Mouse (Mus musculus): ENCODE results near the gene G530012D18Rik. TPM values are rescaled to one million over a fixed set of nuclear protein-coding genes. Genes with fewer than 3 reads are reported as not detected.
"Not testable (repeated sequence)": the region's sequence is repeated elsewhere in the genome, so short reads cannot be mapped to it uniquely, and the experiment has no call there.

Gene G530012D18Rik
- polyA plus RNA-seq (2016; fragmentation: Nextera tagmentation; extraction: Ambion mirVana), result not detected in 2 replicates

- H3K27ac ChIP-seq, H3K36me3 ChIP-seq: not testable (repeated sequence)
- WGBS, result 75% methylated on average over 2 of the region's 3 CpGs
These were observed at the start of gene G530012D18Rik for GRCm38 (mm10) chr1:85575376-85575775. Gene G530012D18Rik (plus strand): TSS chr1:85575676.

DNA sequence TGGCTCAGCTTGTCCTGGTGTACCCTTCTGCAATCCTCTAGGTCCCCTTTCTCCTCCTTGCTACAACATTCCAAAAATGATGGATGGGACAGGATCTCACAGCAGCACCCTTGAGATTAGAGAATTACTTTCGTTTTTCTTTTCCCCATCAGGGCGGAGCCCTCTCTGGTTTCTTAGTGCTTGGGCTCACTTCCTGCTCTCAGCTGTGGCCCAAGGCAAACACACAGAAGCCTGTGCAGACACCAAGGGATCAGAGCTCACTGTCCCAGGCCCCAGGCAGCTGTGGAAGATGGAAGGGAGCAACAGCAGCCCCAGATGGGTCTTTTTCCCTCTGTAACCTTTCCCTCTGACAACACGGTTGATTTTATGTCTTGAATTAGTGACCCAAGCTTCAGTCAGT is 49.1 kb upstream of the G530012D18Rik start:
- WGBS, result 61% methylated on average over 3 of the region's 3 CpGs
- H3K4me1 ChIP-seq; H3K9me3 ChIP-seq; H3K36me3 ChIP-seq; DNase-seq (ENCODE audit: low spot score); H3K27me3 ChIP-seq (ENCODE audit: insufficient read depth, poor library complexity, severe bottlenecking); H3K27ac ChIP-seq; H3K4me3 ChIP-seq: not testable (repeated sequence)

More at GRCm38 (mm10) chr1:85575376-85575775, at the start of gene G530012D18Rik:
- H3K4me1 ChIP-seq; H3K9me3 ChIP-seq; H3K27me3 ChIP-seq (ENCODE audit: insufficient read depth, poor library complexity, severe bottlenecking); H3K4me3 ChIP-seq; DNase-seq (ENCODE audit: low spot score): not testable (repeated sequence)

- not testable (repeated sequence) for H3K36me3 ChIP-seq; H3K9me3 ChIP-seq; DNase-seq (ENCODE audit: low spot score); H3K27me3 ChIP-seq (ENCODE audit: insufficient read depth, poor library complexity, severe bottlenecking); H3K27ac ChIP-seq; H3K4me1 ChIP-seq; H3K4me3 ChIP-seq
- 76% methylated on average over 14 of the region's 15 CpGs for WGBS
These were observed 46.9 kb upstream of the G530012D18Rik start for GRCm38 (mm10) chr1:85528451-85529110.

DNA sequence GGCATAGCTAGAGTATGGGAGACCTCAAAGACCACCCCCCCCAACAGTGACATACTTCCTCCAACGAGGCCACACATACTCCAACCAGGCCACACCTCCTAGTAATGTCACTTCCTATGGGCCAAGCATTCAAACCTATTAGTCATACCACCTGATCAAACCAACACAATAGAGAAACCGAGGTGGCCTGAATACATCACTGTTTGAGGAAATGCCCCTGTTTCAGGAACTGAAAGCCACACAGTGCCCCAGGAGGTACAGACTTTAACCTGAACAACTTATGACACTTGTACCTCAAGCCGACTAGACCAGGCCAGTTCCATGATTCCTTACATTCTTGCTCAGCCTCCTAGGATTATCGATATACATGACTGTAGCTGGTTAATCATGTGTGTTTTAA is 31.7 kb upstream of the G530012D18Rik start:
- H3K27me3 ChIP-seq (ENCODE audit: insufficient read depth, poor library complexity, severe bottlenecking); H3K36me3 ChIP-seq; DNase-seq (ENCODE audit: low spot score); H3K4me1 ChIP-seq; H3K4me3 ChIP-seq; H3K27ac ChIP-seq; H3K9me3 ChIP-seq: not testable (repeated sequence)
- WGBS, result 77% methylated on average over 4 of the region's 4 CpGs

- DNase-seq (ENCODE audit: low spot score); H3K9me3 ChIP-seq; H3K4me3 ChIP-seq; H3K4me1 ChIP-seq; H3K36me3 ChIP-seq; H3K27me3 ChIP-seq (ENCODE audit: insufficient read depth, poor library complexity, severe bottlenecking); H3K27ac ChIP-seq: not testable (repeated sequence)
These were observed 29.0 kb upstream of the G530012D18Rik start for GRCm38 (mm10) chr1:85546442-85546841.

GRCm38 (mm10) chr1:85555261-85555660 is 20.2 kb upstream of the G530012D18Rik start:
- not testable (repeated sequence) for H3K36me3 ChIP-seq; H3K9me3 ChIP-seq; H3K4me3 ChIP-seq; DNase-seq (ENCODE audit: low spot score); H3K27me3 ChIP-seq (ENCODE audit: insufficient read depth, poor library complexity, severe bottlenecking); H3K27ac ChIP-seq; H3K4me1 ChIP-seq
- 79% methylated on average over 4 of the region's 4 CpGs for WGBS

DNA sequence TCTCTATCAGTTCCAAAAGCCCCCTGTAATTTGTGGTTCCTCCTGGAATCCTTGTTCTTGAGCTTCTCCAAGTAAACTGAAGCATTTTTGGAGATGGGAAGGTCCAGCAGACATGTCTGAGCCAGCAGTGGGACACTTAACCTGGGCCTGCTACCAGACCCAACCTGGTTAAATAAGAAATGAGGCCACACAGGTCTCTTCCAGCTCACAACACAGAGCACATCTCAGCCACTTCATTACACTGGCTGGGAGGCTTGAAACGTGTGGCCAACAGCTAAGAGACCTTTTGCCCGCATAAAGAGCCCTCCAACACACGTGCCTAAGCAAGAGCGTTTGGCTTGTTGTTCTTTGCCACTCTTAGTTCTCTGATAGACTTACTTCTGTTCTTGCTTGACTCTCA is 1.9 kb upstream of the G530012D18Rik start:
- 63% methylated on average over 4 of the region's 4 CpGs for WGBS
- not testable (repeated sequence) for H3K27me3 ChIP-seq (ENCODE audit: insufficient read depth, poor library complexity, severe bottlenecking)

DNA sequence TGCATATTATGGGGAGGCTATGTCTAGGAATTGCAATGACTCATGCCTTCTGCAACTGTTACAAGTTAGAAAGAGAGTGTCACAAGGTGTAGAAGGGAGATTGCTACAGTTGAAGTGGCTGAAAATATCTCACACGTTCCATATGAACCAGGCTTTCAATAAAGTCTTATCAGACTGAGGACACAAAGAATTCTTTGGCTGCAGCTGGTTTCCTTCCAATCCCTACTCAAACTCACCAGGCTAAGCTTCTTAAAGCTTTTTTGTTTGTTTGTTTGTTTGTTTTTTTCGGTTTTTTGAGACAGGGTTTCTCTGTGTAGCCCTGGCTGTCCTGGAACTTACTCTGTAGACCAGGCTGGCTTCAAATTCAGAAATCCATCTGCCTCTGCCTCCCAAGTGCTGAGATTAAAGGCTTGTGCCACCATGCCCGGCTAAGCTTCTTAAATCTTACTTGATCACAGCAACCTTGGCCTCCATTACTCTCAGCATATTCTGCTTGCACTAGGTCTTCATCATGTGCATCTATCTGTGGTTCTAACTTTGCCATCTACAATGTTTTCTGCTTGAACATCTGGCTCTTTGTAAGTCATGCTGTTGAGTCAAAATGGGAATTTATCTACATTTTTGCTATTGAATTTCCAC is 3.0 kb downstream of the G530012D18Rik start:
- H3K27ac ChIP-seq; H3K9me3 ChIP-seq; H3K27me3 ChIP-seq (ENCODE audit: insufficient read depth, poor library complexity, severe bottlenecking); H3K4me3 ChIP-seq; DNase-seq (ENCODE audit: low spot score); H3K36me3 ChIP-seq; H3K4me1 ChIP-seq: not testable (repeated sequence)
- WGBS, result 48% methylated on average over 3 of the region's 3 CpGs

More for the DNA sequence above, 1.9 kb upstream of the G530012D18Rik start:
- H3K4me1 ChIP-seq; DNase-seq (ENCODE audit: low spot score); H3K27ac ChIP-seq; H3K36me3 ChIP-seq; H3K4me3 ChIP-seq; H3K9me3 ChIP-seq: not testable (repeated sequence)

DNA sequence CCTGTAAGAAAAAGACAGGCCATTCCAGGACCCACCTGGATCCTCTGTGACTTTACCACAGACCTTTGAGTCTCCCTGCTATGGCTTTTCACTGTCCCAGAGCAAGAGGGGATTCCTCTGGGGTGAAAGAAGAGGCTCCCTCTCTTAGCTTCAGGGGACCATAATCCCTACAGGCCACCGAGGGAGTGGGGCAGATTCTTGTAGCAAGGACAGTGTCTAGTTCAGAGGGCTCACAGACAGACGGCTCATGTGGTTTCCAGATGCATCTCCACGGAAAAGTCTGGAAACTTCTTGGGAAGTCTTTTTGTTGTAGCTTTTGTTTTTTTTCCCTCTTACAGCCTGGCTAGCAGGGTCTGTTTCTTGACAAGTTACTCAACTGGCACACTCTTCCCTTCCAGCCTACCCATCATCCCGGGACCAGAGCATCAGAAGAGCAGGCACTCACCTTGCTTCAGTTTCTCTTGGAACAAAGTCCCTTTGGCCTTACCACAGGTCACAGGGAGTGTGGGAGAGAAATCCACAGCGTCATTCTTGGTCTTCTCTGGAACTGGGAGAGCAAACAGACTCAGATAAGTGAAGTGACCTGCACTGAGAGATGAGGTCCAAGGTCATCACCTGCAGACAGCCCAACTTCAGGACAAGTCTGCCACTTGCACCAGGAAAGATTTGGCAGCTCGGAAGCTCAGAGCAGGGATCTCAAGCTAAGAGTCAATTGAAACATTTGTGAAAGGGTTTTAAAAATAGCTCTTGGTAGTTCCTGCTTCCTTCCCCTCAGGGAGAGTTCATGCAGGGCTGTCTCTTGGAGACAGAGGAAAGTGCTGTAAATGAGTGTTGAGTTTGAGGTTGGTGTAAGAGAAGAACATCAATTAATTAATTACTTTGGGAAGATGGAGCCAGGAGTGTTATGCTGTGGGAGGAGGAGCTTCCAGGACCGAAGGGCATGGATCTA is 4.0 kb downstream of the G530012D18Rik start:
- not testable (repeated sequence) for H3K4me1 ChIP-seq; H3K36me3 ChIP-seq; H3K4me3 ChIP-seq; DNase-seq (ENCODE audit: low spot score); H3K9me3 ChIP-seq; H3K27me3 ChIP-seq (ENCODE audit: insufficient read depth, poor library complexity, severe bottlenecking); H3K27ac ChIP-seq
- WGBS, result 63% methylated on average over 6 of the region's 7 CpGs

DNA sequence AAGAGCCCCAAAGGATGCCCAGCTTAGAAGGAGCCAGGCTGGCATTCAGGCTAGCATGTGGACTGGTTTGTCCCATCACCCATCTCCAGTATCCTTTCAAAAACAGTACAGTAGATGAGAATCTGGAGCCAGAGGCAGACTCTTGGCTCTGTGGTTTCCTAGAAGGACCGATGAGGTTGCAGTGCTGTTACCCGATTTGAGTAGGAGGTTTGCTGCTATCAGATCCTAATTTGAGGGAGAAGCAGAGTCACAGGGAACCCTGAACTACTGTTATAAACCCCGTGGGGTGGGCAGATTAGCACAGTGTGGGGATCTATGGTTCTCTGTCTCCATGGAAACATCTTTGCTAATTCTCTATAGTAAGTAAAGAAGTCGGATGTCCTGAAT is 4.7 kb downstream of the G530012D18Rik start:
- H3K4me1 ChIP-seq; DNase-seq (ENCODE audit: low spot score); H3K36me3 ChIP-seq; H3K9me3 ChIP-seq; H3K4me3 ChIP-seq; H3K27me3 ChIP-seq (ENCODE audit: insufficient read depth, poor library complexity, severe bottlenecking); H3K27ac ChIP-seq: not testable (repeated sequence)
- 67% methylated on average over 3 of the region's 4 CpGs for WGBS

DNA sequence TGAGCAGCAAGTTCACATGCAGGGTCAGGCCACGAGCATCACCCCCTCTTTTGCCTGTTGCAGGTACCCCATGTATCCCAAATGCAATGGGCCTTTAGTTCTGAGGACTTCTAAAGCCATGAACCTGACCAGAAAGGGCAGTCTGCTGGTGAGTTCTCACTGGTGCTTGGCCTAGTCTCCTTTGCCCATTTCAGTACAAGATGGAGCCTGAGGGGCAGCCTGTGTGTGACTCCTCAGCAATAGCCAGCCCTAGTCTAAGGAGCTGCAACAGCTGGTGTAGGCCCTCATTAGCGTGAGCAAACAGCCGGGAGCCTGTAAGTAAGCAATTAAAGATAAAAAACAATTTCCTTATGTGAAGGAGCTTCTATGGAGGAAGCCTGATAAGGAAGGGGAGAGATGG is 5.1 kb downstream of the G530012D18Rik start:
- not testable (repeated sequence) for H3K27ac ChIP-seq; DNase-seq (ENCODE audit: low spot score); H3K36me3 ChIP-seq; H3K9me3 ChIP-seq; H3K4me3 ChIP-seq; H3K27me3 ChIP-seq (ENCODE audit: insufficient read depth, poor library complexity, severe bottlenecking); H3K4me1 ChIP-seq
- 64% methylated on average over 3 of the region's 3 CpGs for WGBS

DNA sequence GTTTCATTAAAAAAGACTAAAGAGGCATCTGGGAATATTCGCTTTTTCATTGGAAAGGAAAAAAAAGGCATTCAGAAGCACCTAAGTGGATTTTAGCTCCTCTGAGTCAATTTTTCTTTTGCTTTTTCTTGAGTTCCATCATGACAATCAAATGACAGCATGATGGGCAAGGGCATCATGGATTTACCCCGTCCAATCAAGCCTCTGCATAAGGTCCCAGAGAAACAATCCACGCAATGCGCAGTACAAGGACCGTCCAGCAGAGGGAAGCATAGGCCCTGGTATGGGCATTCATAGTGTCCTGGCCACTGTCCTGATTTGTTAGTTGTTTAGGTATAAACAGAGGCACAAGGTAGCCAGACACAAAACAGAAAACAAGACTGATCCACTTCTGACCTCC is 6.0 kb downstream of the G530012D18Rik start:
- not testable (repeated sequence) for H3K4me3 ChIP-seq; H3K9me3 ChIP-seq; H3K27me3 ChIP-seq (ENCODE audit: insufficient read depth, poor library complexity, severe bottlenecking); H3K27ac ChIP-seq; DNase-seq (ENCODE audit: low spot score); H3K4me1 ChIP-seq; H3K36me3 ChIP-seq
- whole genome bisulfite sequencing, result 35% methylated on average over 5 of the region's 5 CpGs

- not testable (repeated sequence) for H3K4me1 ChIP-seq; H3K4me3 ChIP-seq; H3K36me3 ChIP-seq; DNase-seq (ENCODE audit: low spot score); H3K27ac ChIP-seq; H3K27me3 ChIP-seq (ENCODE audit: insufficient read depth, poor library complexity, severe bottlenecking); H3K9me3 ChIP-seq
- 62% methylated on average over 1 of the region's 2 CpGs for WGBS
These were observed 13.2 kb downstream of the G530012D18Rik start for GRCm38 (mm10) chr1:85588697-85589096.

All from heart, embryonic 10.5 days (tissue).